Mouse (Mus musculus): Measurements from ENCODE around the gene Ccrl2. TPM values are rescaled to one million over a fixed set of nuclear protein-coding genes. Genes with fewer than 3 reads are reported as not detected.

Gene Ccrl2
- polyA plus RNA-seq, 1 experiment from 2014 or later, result 19.8 TPM

DNA sequence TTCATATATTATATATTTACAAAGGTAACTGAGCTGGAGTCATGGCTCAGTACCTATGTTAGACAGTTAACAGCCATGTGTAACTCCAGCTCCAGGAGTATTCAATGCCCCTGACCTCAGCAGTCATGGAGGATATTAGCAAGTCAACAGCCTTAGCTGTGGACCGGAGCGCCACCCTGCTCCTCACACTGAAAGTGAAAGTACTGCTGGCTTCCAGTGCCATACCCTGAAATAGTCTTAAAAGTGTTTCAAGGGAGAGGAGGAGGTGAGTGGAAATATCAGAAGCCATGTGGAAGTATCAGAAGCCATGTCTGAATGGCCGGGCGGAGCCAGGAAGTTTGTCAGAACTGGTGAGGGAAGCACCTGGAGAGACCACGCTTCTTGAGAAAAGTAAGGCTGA, 10.1 kb downstream of the Ccrl2 start:
- Histone ChIP-seq H3K27ac (no peak overlapping the region), H3K36me3 (ENCODE audit: inconsistent target) (no peaks in the 10 kb centered on the region), H3K4me3 (ENCODE audit: inconsistent target) (no peak overlapping the region), H3K79me2 (ENCODE audit: inconsistent target) (no peaks in the 10 kb centered on the region)
- whole genome bisulfite sequencing (ENCODE audit: missing documents), result 55% methylated on average over 5 of the region's 5 CpGs

DNA sequence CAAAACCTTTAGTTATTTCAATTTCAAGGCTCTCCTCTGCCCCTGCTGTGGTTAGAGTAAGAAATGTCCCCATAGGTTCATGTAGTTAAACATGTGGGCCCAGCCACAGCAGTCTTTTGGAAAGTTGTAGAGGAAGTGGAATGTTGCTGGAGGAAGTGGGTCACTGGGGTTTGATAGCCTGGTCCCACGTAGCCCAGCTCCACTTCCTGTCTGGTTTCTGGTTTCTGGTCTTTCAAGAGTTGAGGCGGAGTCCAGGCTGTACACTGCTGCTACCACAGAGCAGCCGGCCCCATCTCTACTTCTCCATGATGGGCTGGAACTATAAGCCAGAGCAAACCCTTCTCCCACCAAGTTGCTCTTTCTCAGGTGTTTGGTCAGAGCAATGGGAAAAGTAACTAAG, 11.1 kb downstream of the Ccrl2 start:
- no peaks in the 10 kb centered on the region for H3K36me3 ChIP-seq (ENCODE audit: inconsistent target)
- 4% methylated on average over 3 of the region's 3 CpGs for WGBS (ENCODE audit: missing documents)
- H3K27ac ChIP-seq, result peak overlapping the region; percentile 19; the same call in 1 of the 2 replicates
- H3K4me3 ChIP-seq (ENCODE audit: inconsistent target), result no peak overlapping the region
- no peaks in the 10 kb centered on the region for H3K79me2 ChIP-seq (ENCODE audit: inconsistent target)

DNA sequence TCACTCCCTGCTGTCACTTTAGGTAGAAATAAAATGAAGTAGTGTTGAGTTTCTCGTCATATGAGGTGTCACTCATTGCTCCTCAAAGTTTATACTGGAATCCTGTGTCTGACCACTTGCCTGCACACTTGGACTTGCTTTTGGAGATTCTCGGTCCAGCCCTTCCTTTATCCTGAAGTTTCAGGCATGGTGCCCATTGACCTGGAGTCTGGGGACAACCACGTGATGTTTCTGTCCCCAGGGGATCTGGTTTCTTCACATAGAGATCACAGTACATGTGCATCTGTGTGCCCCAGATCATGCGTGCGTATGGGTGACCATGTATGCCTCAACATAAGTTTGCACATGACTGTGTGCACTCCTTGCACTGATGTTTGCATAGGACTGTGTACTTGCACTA, 15.1 kb downstream of the Ccrl2 start:
- no peak overlapping the region for H3K27ac ChIP-seq
- 95% methylated on average over 5 of the region's 5 CpGs for WGBS (ENCODE audit: missing documents)
- H3K36me3 ChIP-seq (ENCODE audit: inconsistent target), result no peaks in the 10 kb centered on the region
- H3K4me3 ChIP-seq (ENCODE audit: inconsistent target), result no peak overlapping the region
- no peaks in the 10 kb centered on the region for H3K79me2 ChIP-seq (ENCODE audit: inconsistent target)

DNA sequence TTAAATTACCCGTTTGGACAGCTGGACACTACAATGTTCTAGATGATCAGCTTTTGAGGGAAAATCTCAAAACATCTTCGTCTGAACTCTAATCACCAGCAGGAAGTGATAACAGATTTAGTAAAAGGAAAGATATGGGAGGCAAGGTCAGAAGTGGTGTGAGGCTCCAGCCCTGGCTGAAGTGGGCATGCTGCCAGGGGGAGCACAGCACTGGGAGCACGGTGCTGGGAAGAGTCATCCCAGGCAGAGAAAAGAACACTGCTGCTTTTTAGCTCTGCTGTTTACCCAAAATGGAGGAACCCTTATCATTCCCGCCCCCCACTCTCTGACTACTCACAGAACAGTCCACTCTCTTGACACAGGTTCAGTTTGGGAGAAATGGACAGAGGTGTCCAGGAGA, 17.4 kb downstream of the Ccrl2 start:
- H3K27ac ChIP-seq, result no peak overlapping the region
- no peaks in the 10 kb centered on the region for H3K36me3 ChIP-seq (ENCODE audit: inconsistent target)
- H3K79me2 ChIP-seq (ENCODE audit: inconsistent target), result no peaks in the 10 kb centered on the region
- WGBS (ENCODE audit: missing documents), result 85% methylated on average over 4 of the region's 4 CpGs
- no peak overlapping the region for H3K4me3 ChIP-seq (ENCODE audit: inconsistent target)

DNA sequence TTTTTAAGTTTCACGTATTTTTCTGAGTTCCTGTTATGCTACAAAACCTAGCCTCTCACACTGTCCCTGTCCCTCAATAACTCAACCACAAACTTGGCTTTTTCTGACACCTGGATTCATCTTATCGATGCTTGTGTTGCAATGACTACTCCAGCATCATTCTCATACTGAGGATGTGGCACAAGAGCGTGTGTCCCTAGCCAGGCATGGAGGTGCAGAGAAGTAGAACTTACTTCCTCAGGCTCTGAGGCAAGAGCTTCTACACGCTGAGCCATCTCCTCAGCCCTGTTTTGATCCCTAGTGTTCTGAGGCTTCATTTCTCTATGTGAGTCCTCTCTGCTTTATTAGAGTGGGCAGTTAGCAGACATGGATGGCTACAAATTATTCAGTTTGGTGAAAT, 23.6 kb downstream of the Ccrl2 start:
- Histone ChIP-seq H3K79me2 (ENCODE audit: inconsistent target) (no peaks in the 10 kb centered on the region), H3K27ac (peak overlapping the region; percentile 40; the same call in 1 of the 2 replicates), H3K4me3 (ENCODE audit: inconsistent target) (no peak overlapping the region), H3K36me3 (ENCODE audit: inconsistent target) (no peaks in the 10 kb centered on the region)
- 25% methylated on average over 4 of the region's 4 CpGs for WGBS (ENCODE audit: missing documents)

DNA sequence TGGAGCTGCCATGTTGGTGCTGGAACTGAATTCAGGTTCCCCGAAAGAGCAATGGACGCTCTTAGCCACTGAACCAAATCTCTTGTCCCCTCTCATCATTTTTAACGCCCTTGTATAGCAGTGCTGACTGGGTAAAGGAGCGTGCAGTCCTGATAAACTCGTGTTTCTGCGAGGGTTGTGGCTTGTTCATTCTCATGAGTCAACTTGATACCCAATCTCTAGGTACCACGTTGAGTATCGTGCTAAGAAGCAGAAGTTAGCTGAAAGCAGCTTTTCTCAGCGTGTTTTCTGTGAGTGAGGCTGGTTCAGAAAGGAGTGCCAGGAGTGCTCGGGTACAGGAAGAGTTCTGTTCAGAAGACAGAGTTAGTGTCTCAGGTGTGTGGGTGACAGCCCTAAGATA, 30.5 kb downstream of the Ccrl2 start:
- no peaks in the 10 kb centered on the region for H3K79me2 ChIP-seq (ENCODE audit: inconsistent target)
- WGBS (ENCODE audit: missing documents), result 86% methylated on average over 9 of the region's 10 CpGs
- no peak overlapping the region for H3K27ac ChIP-seq
- no peak overlapping the region for H3K4me3 ChIP-seq (ENCODE audit: inconsistent target)
- no peaks in the 10 kb centered on the region for H3K36me3 ChIP-seq (ENCODE audit: inconsistent target)

DNA sequence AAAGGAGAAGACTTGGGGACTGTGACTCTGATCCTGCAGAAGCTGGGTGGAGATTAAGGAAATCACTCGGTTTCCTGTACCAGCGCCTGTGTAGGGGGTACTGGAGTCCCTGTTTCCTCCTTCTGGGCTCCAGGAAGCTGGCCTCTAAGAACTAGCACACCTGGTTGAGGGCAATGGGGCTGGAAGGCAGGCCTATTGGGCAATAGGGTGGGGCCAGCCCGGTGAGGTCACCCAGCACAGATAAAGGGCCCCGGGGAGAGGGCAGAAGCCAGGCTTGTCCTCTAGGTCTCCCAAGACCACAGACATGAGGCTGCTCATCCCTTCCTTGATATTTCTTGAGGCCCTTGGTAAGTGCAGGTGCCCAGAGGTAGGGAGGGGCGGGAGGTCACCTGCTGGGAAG, 38.3 kb downstream of the Ccrl2 start, which contains the start of gene Ltf:
Ltf (plus strand) TSS at position 250 of the 400 bp plus-strand sequence.
- H3K36me3 ChIP-seq (ENCODE audit: inconsistent target), result no peaks in the 10 kb centered on the region
- H3K4me3 ChIP-seq (ENCODE audit: inconsistent target), result no peak within 1 kb of the TSS
- WGBS (ENCODE audit: missing documents), result 26% methylated on average over 5 of the region's 5 CpGs
- H3K79me2 ChIP-seq (ENCODE audit: inconsistent target), result no peaks in the 10 kb centered on the region
- no peak within 1 kb of the TSS for H3K27ac ChIP-seq

DNA sequence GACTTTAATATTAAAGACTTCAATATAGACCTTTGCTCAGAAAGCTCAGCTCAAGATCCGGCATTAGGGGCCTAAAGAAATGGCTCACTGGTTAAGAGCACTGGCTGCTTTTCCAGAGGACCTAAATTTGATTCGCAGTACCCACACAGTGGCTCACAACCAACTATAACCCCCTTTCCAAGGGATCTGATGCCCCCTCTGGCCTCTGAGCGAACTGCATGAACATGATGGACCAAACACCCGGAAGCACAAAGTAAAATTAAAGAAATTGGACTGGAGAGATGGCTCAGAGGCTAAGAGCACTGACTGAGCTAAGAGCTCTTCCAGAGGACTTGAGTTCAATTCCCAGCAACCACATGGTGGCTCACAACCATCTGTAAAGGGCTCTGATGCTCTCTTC, 41.7 kb downstream of the Ccrl2 start:
- H3K79me2 ChIP-seq (ENCODE audit: inconsistent target), result no peaks in the 10 kb centered on the region
- WGBS (ENCODE audit: missing documents), result 92% methylated on average over 4 of the region's 4 CpGs
- no peak overlapping the region for H3K4me3 ChIP-seq (ENCODE audit: inconsistent target)
- H3K27ac ChIP-seq, result no peak overlapping the region
- no peaks in the 10 kb centered on the region for H3K36me3 ChIP-seq (ENCODE audit: inconsistent target)

DNA sequence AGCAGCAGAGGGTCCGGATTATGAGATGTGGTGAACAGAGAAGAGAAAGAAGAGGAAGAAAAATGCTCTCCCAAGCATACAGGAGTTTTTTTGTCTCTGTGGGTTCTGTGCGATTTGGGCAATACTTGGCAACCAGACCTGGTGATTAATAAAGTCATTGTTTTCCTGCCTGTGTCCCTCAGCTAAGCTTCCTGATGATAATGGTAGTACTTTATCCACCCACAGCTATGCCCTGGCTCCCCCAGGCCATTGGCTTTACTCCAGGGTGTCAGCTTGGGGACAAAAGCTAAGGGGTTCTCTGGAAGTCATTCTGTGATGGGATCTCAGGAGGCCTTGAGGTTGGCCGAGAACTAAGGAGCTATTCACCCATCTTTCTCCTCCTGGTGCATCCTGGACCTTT, 45.3 kb downstream of the Ccrl2 start:
- Histone ChIP-seq H3K79me2 (ENCODE audit: inconsistent target) (no peaks in the 10 kb centered on the region), H3K27ac (no peak overlapping the region), H3K36me3 (ENCODE audit: inconsistent target) (no peaks in the 10 kb centered on the region), H3K4me3 (ENCODE audit: inconsistent target) (no peak overlapping the region)
- WGBS (ENCODE audit: missing documents), result 70% methylated on average over 3 of the region's 3 CpGs

DNA sequence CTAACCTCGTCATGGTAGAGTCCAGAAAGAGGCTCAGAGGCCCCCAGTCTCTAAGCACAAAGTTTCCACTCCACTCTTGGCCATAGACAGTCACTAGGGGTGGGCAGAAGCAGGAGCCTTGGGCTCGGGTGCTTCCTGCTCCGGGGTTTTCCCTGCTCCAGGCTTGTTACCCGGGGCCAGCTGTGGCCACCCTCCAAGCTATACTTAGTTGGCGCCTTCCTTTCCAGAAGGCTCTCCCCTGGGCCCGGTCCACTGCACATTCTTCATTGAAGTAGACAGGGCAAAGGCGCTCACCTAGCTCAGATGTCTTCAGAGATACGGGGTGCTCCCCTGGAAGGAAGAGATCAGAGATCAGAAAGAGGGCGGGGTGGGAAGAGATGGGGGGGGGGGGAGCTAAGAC, 45.8 kb downstream of the Ccrl2 start:
- Histone ChIP-seq H3K27ac (no peak overlapping the region), H3K79me2 (ENCODE audit: inconsistent target) (no peaks in the 10 kb centered on the region), H3K4me3 (ENCODE audit: inconsistent target) (no peak overlapping the region), H3K36me3 (ENCODE audit: inconsistent target) (no peaks in the 10 kb centered on the region)
- WGBS (ENCODE audit: missing documents), result 91% methylated on average over 9 of the region's 9 CpGs

DNA sequence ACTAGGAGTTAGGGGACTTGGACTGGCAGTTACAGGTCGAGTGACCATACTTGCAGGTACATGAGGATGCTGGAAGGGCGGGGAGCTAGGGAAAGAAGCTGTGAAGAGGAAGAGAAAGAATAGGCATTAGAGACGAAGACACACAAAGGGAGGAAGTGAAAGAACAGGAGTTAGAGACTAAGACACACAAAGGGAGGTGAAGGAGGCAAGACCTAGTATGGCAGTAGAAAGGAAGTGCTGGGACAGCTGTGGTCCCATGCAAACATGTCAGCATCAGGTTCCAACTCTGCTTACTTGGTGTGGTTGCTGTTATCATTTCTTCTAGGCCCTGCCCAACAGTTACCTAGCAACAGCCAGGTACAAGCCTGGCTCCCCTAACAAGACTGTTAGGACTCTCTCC, 47.6 kb downstream of the Ccrl2 start:
- WGBS (ENCODE audit: missing documents), result 24% methylated on average over 3 of the region's 3 CpGs
- no peaks in the 10 kb centered on the region for H3K79me2 ChIP-seq (ENCODE audit: inconsistent target)
- no peak overlapping the region for H3K27ac ChIP-seq
- H3K4me3 ChIP-seq (ENCODE audit: inconsistent target), result no peak overlapping the region
- no peaks in the 10 kb centered on the region for H3K36me3 ChIP-seq (ENCODE audit: inconsistent target)

DNA sequence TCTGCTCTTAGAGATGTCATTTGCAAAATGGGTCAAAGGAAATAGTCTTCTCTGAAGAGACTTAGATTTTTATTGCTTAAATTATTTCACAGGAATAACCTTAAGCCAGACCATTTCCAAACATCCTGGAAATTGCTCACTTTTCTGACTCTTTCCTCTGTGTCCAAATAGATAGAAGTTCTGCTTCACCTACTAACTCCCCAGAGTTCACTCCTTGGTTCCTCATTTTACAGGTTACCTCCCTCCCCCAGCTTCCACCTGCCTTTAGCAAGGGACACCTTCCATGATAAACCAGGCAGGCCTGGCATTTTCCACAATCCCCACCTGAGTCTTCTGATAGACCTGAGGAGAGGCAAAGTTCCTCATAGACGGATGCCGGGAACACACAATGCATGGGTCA, 50.8 kb downstream of the Ccrl2 start:
- WGBS (ENCODE audit: missing documents), result 94% methylated on average over 2 of the region's 2 CpGs
- H3K36me3 ChIP-seq (ENCODE audit: inconsistent target), result no peaks in the 10 kb centered on the region
- H3K4me3 ChIP-seq (ENCODE audit: inconsistent target), result no peak overlapping the region
- no peak overlapping the region for H3K27ac ChIP-seq
- no peaks in the 10 kb centered on the region for H3K79me2 ChIP-seq (ENCODE audit: inconsistent target)

Other genes with a start within 250 kb of the Ccrl2 start
- not detected in 3 replicates for gene Prss44, start 243.5 kb downstream of the Ccrl2 start, polyA plus RNA-seq (2018)
- not detected in 3 replicates for gene Prss43, start 230.8 kb downstream of the Ccrl2 start, polyA plus RNA-seq (2018)
- not detected in 3 replicates for gene Prss45, start 222.9 kb downstream of the Ccrl2 start, polyA plus RNA-seq (2018)
- 0.11 to 0.51 TPM in 2 of 3 replicates, not detected in the other for gene Prss46, start 213.0 kb downstream of the Ccrl2 start, polyA plus RNA-seq (2018)
- gene Prss50, start 199.6 kb downstream of the Ccrl2 start, polyA plus RNA-seq (2018), result not detected in 3 replicates
- 5.1 to 14.0 TPM (median 6.6 TPM) in 3 replicates for gene Als2cl, start 177.6 kb downstream of the Ccrl2 start, polyA plus RNA-seq (2018)
- gene Tmie, start 177.4 kb downstream of the Ccrl2 start, polyA plus RNA-seq (2018), result 0.10 to 0.43 TPM (median 0.26 TPM) in 3 replicates
- gene Fam240a, start 140.7 kb downstream of the Ccrl2 start, polyA plus RNA-seq (2018), result not detected in 3 replicates
- not detected in 3 replicates for gene Tdgf1, start 111.4 kb downstream of the Ccrl2 start, polyA plus RNA-seq (2018)
- gene Lrrc2, start 106.0 kb downstream of the Ccrl2 start, polyA plus RNA-seq (2018), result not detected in 3 replicates
- not detected in 3 replicates for gene Rtp3, start 66.9 kb downstream of the Ccrl2 start, polyA plus RNA-seq (2018)
- 1.6 to 15.3 TPM (median 4.9 TPM) in 3 replicates for gene Ltf, start 38.2 kb downstream of the Ccrl2 start, polyA plus RNA-seq (2018)
- 36.3 to 65.4 TPM (median 49.8 TPM) in 3 replicates for gene Lrrfip2, start 60.1 kb upstream of the Ccrl2 start, polyA plus RNA-seq (2018)
- gene Mlh1, start 214.3 kb upstream of the Ccrl2 start, polyA plus RNA-seq (2018), result 8.0 to 9.8 TPM (median 8.2 TPM) in 3 replicates
- gene Epm2aip1, start 214.4 kb upstream of the Ccrl2 start, polyA plus RNA-seq (2018), result 3.7 to 9.6 TPM (median 6.4 TPM) in 3 replicates